Mouse (Mus musculus): ENCODE measurements around the gene Cutal. TPM values are rescaled to one million over a fixed set of nuclear protein-coding genes. Genes with fewer than 3 reads are reported as not detected.

Gene Cutal
- total RNA-seq, 2 experiments from 2014 or later = 1.1 to 1.2 TPM

- intact Hi-C loops (cut with DNase I) = no loop called here
- no peak for DNase-seq
These were observed 5.9 kb downstream of the Cutal start for GRCm38 (mm10) chr2:34880054-34880453.

GRCm38 (mm10) chr2:34882757-34883156 is 8.6 kb downstream of the Cutal start:
- DNase-seq = no peak
- intact Hi-C loops (cut with DNase I) = no loop called here

- no peak for DNase-seq
These were observed 9.0 kb downstream of the Cutal start for GRCm38 (mm10) chr2:34883190-34883589.

GRCm38 (mm10) chr2:34884186-34884585 is 10.0 kb downstream of the Cutal start:
- intact Hi-C loops (cut with DNase I) = no loop called here
- DNase-seq = no peak

More at GRCm38 (mm10) chr2:34883190-34883589, 9.0 kb downstream of the Cutal start:
- intact Hi-C loops (cut with DNase I) = no loop called here

- no peak for DNase-seq
- intact Hi-C loops (cut with DNase I) = no loop called here
These were observed 19.8 kb downstream of the Cutal start for GRCm38 (mm10) chr2:34893950-34894349.

GRCm38 (mm10) chr2:34895503-34896113 is 21.4 kb downstream of the Cutal start:
- intact Hi-C loops (cut with DNase I) = loop anchor here (5.0 kb wide), 3 partner anchors 58 to 113 kb away; no protein-coding TSS in a partner anchor

GRCm38 (mm10) chr2:34896821-34897460 is 22.7 kb downstream of the Cutal start:
- intact Hi-C loops (cut with DNase I) = loop anchor here (5.0 kb wide), 3 partner anchors 60 to 115 kb away; no protein-coding TSS in a partner anchor
- no peak for DNase-seq

More at GRCm38 (mm10) chr2:34895503-34896113, 21.4 kb downstream of the Cutal start:
- DNase-seq = no peak

GRCm38 (mm10) chr2:34897820-34898219 is 23.6 kb downstream of the Cutal start:
- intact Hi-C loops (cut with DNase I) = loop anchor here (5.0 kb wide), 3 partner anchors 61 to 116 kb away; no protein-coding TSS in a partner anchor
- DNase-seq = peak in 1 of 2 experiments; percentile 32

GRCm38 (mm10) chr2:34899682-34900081 is 25.5 kb downstream of the Cutal start:
- DNase-seq = no peak
- intact Hi-C loops (cut with DNase I) = loop anchor here (5.0 to 10.0 kb wide), 5 partner anchors 62 to 205 kb away; partner anchors contain the start of genes AI182371, Cntrl and Rabepk

- intact Hi-C loops (cut with DNase I) = loop anchor here (5.0 to 10.0 kb wide), 2 partner anchors 103 to 204 kb away; partner anchors contain the start of genes AI182371, Cntrl and Rabepk
- no peak for DNase-seq
These were observed 26.2 kb downstream of the Cutal start for GRCm38 (mm10) chr2:34900412-34900811.

GRCm38 (mm10) chr2:34901726-34902125 is 27.5 kb downstream of the Cutal start:
- intact Hi-C loops (cut with DNase I) = loop anchor here (2.0 to 10.0 kb wide), 3 partner anchors 29 to 203 kb away; partner anchors contain the start of genes AI182371, Cntrl and Rabepk
- DNase-seq = no peak

GRCm38 (mm10) chr2:34902731-34903130 is 28.5 kb downstream of the Cutal start:
- intact Hi-C loops (cut with DNase I) = loop anchor here (2.0 to 10.0 kb wide), 3 partner anchors 30 to 202 kb away; partner anchors contain the start of genes AI182371, Cntrl and Rabepk
- DNase-seq = no peak

- intact Hi-C loops (cut with DNase I) = loop anchor here (2.0 to 10.0 kb wide), 3 partner anchors 30 to 202 kb away; partner anchors contain the start of genes AI182371, Cntrl and Rabepk
- no peak for DNase-seq
These were observed 29.0 kb downstream of the Cutal start for GRCm38 (mm10) chr2:34903191-34903590.

GRCm38 (mm10) chr2:34903652-34904405 is 29.6 kb downstream of the Cutal start:
- DNase-seq = no peak
- intact Hi-C loops (cut with DNase I) = loop anchor here (2.0 to 10.0 kb wide), 3 partner anchors 31 to 201 kb away; partner anchors contain the start of genes AI182371, Cntrl and Rabepk

- intact Hi-C loops (cut with DNase I) = loop anchor here (5.0 to 10.0 kb wide), 2 partner anchors 108 to 200 kb away; partner anchors contain the start of genes AI182371, Cntrl and Rabepk
- DNase-seq = peak; percentile 96 to 98
These were observed 30.8 kb downstream of the Cutal start for GRCm38 (mm10) chr2:34904849-34905542.

GRCm38 (mm10) chr2:34906426-34906825 is 32.2 kb downstream of the Cutal start:
- no peak for DNase-seq
- intact Hi-C loops (cut with DNase I) = loop anchor here (10.0 kb wide), 1 partner anchor 198 kb away; the partner anchor contains the start of genes AI182371 and Cntrl

- intact Hi-C loops (cut with DNase I) = loop anchor here (10.0 kb wide), 1 partner anchor 198 kb away; the partner anchor contains the start of genes AI182371 and Cntrl
- peak; percentile 61 to 73 for DNase-seq
These were observed 32.8 kb downstream of the Cutal start for GRCm38 (mm10) chr2:34906861-34907604.

GRCm38 (mm10) chr2:34909719-34910118 is 35.5 kb downstream of the Cutal start:
- DNase-seq = no peak
- intact Hi-C loops (cut with DNase I) = loop anchor here (10.0 kb wide), 1 partner anchor 195 kb away; the partner anchor contains the start of genes AI182371 and Cntrl

GRCm38 (mm10) chr2:34911871-34912270 is 37.7 kb downstream of the Cutal start:
- no peak for DNase-seq
- intact Hi-C loops (cut with DNase I) = no loop called here
